12 mouse cellular contexts compared by ENCODE assay signal in the genomic region with DNA sequence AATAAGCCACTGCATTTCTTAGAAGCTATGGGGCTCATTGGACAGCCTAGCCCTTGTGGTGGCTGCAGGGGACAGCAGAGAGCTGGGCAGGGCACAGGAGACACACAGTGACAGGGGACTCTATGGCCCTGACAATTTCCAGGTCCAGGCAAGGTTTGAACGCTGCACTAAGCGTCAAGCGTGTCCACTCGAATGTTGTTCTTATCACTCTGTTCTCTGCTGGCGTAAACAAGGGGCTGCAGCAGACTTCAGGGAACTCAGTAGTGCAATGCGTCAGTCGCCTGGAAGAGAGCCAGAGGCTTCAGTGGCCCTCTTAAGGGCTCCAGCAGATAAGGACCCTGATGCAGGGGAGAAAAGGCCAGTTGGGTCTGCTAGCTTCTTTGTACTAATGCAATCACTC. TPM values are rescaled to one million over a fixed set of nuclear protein-coding genes. Genes with fewer than 3 reads are reported as not detected.
A peak's percentile ranks its signal among the peaks of the same experiment; 100 is the strongest.
DNase-seq lines count a peak whose midpoint lies in the region; ATAC-seq and TF ChIP-seq lines count a peak whose summit lies in the region.
"Had no signal": no experiment of that assay in that cellular context is flagged by ENCODE, and none has a peak within 500 bp of the region (broad histone marks: within the 10 kb centered on the region; RNA-seq: fewer than 3 reads in every experiment).

No protein-coding gene starts in this region.

- H3K27ac ChIP-seq in liver, embryonic 14.5 days: no peak overlapping the region
- no peak overlapping the region for H3K27ac ChIP-seq in liver, embryonic 12.5 days
- no peak overlapping the region for H3K27ac ChIP-seq in thymus, adult 2 months (ENCODE audit: control insufficient read depth, insufficient read depth, low read length)
- H3K27ac ChIP-seq: kidney, embryonic 15.5 days; neural tube, embryonic 13.5 days had no signal

- H3K4me2 ChIP-seq in liver, embryonic 14.5 days (ENCODE audit: low read depth): no peak overlapping the region
- H3K4me2 ChIP-seq in liver, embryonic 12.5 days: no peak overlapping the region
- H3K4me2 ChIP-seq: kidney, embryonic 15.5 days; neural tube, embryonic 13.5 days had no signal

- H3K36me3 ChIP-seq in liver, embryonic 14.5 days (replicated peaks; ENCODE audit: control insufficient read depth, insufficient read depth, low read depth): no peaks in the 10 kb centered on the region
- H3K36me3 ChIP-seq in liver, embryonic 12.5 days: 0 out of 2 replicates have a peak, but pooled peaks cover 3% of the 10 kb centered on the region
- no peaks in the 10 kb centered on the region for H3K36me3 ChIP-seq in thymus, adult 2 months (ENCODE audit: control insufficient read depth, insufficient read depth, low read length)
- H3K36me3 ChIP-seq: kidney, embryonic 15.5 days had no signal

- no peak overlapping the region for H3K9ac ChIP-seq in liver, embryonic 14.5 days (replicated peaks)
- H3K9ac ChIP-seq in liver, embryonic 12.5 days: no peak overlapping the region
- H3K9ac ChIP-seq: kidney, embryonic 15.5 days; neural tube, embryonic 13.5 days had no signal

- TF ChIP-seq EP300 in liver, embryonic 14.5 days (IDR thresholded peaks at IDR 0.05; ENCODE audit: low read depth): no peak

- H3K9me3 ChIP-seq in liver, embryonic 14.5 days (ENCODE audit: control insufficient read depth, low read length): no peaks in the 10 kb centered on the region
- no peaks in the 10 kb centered on the region for H3K9me3 ChIP-seq in liver, embryonic 12.5 days (replicated peaks)
- H3K9me3 ChIP-seq: kidney, embryonic 15.5 days; neural tube, embryonic 13.5 days had no signal

- peak; percentile 48 for TF ChIP-seq CTCF in liver, embryonic 14.5 days (IDR thresholded peaks at IDR 0.05; ENCODE audit: low read depth)
- no peak for TF ChIP-seq CTCF in thymus, adult 2 months (IDR thresholded peaks at IDR 0.05; ENCODE audit: borderline replicate concordance, control insufficient read depth, extremely low read depth, insufficient read depth, low read length, poor library complexity)

- ATAC-seq in cerebellum, adult (ENCODE audit: insufficient number of reproducible peaks, low FRiP score, low TSS enrichment): no peak
- no peak for ATAC-seq in liver, embryonic 14.5 days (ENCODE audit: insufficient read depth)
- no peak for ATAC-seq in liver, embryonic 12.5 days

- peaks cover 7% of the 10 kb centered on the region for H3K27me3 ChIP-seq in liver, embryonic 14.5 days (ENCODE audit: control insufficient read depth, insufficient read depth, low read length)
- H3K27me3 ChIP-seq in liver, embryonic 12.5 days (replicated peaks): peaks cover 81% of the 10 kb centered on the region
- H3K27me3 ChIP-seq in thymus, adult 2 months (ENCODE audit: control insufficient read depth, insufficient read depth, low read length): no peaks in the 10 kb centered on the region
- H3K27me3 ChIP-seq: kidney, embryonic 15.5 days; neural tube, embryonic 13.5 days had no signal

- H3K4me1 ChIP-seq in liver, embryonic 14.5 days (replicated peaks; ENCODE audit: control insufficient read depth in 2 of 2, insufficient read depth in 2 of 2, low read length in 1 of 2): peaks cover 19 to 33% of the 10 kb centered on the region in 2 experiments
- peaks cover 45% of the 10 kb centered on the region for H3K4me1 ChIP-seq in liver, embryonic 12.5 days
- H3K4me1 ChIP-seq in thymus, adult 2 months (replicated peaks; ENCODE audit: control insufficient read depth, insufficient read depth, low read length): peaks cover 18% of the 10 kb centered on the region

- peak; percentile 41 for DNase-seq in cerebellum, adult 9-10 months
- DNase-seq in liver, embryonic 14.5 days (ENCODE audit: low read depth in 3 of 3, low spot score in 3 of 3): no peak
- peak; percentile 34 to 59 for DNase-seq in heart, adult 9 months (ENCODE audit: low spot score in 2 of 2)
- peak; percentile 47 for DNase-seq in lung, postnatal 10 days
- no peak for DNase-seq in thymus, adult 2 months
- no peak for DNase-seq in cerebellum, postnatal 4 days (ENCODE audit: low spot score in 2 of 2)
- DNase-seq: cerebellum, adult 18-20 months; gastrocnemius, postnatal 10 days had no signal

- H3K4me3 ChIP-seq in liver, embryonic 14.5 days (ENCODE audit: insufficient read depth in 1 of 2, low read depth in 2 of 2, low read length in 2 of 2): no peak overlapping the region
- H3K4me3 ChIP-seq in liver, embryonic 12.5 days: no peak overlapping the region
- no peak overlapping the region for H3K4me3 ChIP-seq in thymus, adult 2 months (ENCODE audit: control insufficient read depth, insufficient read depth, low read length)
- H3K4me3 ChIP-seq: kidney, embryonic 15.5 days; neural tube, embryonic 13.5 days had no signal

- 9% methylated on average over 7 of the region's 7 CpGs for WGBS in liver, embryonic 14.5 days (ENCODE audit: insufficient replicate concordance)
- 11% methylated on average over 7 of the region's 7 CpGs for WGBS in liver, embryonic 12.5 days (ENCODE audit: insufficient replicate concordance)
- WGBS in thymus, adult 2 months: 70% methylated on average over 7 of the region's 7 CpGs

- TF ChIP-seq POLR2A in thymus, adult 2 months (IDR thresholded peaks at IDR 0.05; ENCODE audit: control insufficient read depth, extremely low read depth, insufficient read depth, low read length, poor library complexity): no peak

RNA-seq across cellular contexts. Expression of a gene that starts 24.7 kb away (rescaled TPM):
- polyA plus RNA-seq in liver, embryonic 14.5 days (2012; rRNA removed): 2.8 and 4.7 TPM in 2 replicates
- 12.6 and 14.1 TPM in 2 replicates for polyA plus RNA-seq in liver, embryonic 14.5 days (2014; fragmentation: Nextera tagmentation; extraction: Ambion mirVana)
- 20.0 and 20.7 TPM in 2 replicates for polyA plus RNA-seq in liver, embryonic 12.5 days (2016; fragmentation: Nextera tagmentation; extraction: Ambion mirVana)
- 8.6 and 14.5 TPM in 2 replicates for polyA plus RNA-seq in thymus, adult 2 months (2012; rRNA removed)

Comparison
In these comparisons a context has a peak if more than half of its experiments do, and no peak if none do; other contexts are left out.
1. DNase-seq: peak in cerebellum, adult 9-10 months (single experiment), heart, adult 9 months (2 of 2) and lung, postnatal 10 days (single experiment); none in liver, embryonic 14.5 days (0 of 3), thymus, adult 2 months (single experiment) and cerebellum, postnatal 4 days (0 of 2).